Mouse (Mus musculus) limb, embryonic 13.5 days (tissue): ENCODE results near the gene Gm15319. TPM values are rescaled to one million over a fixed set of nuclear protein-coding genes. Genes with fewer than 3 reads are reported as not detected.
"Not testable (repeated sequence)": the region's sequence is repeated elsewhere in the genome, so short reads cannot be mapped to it uniquely, and the experiment has no call there.

Experiments
- ATAC-seq: fragments of 200-750 bp; cut with Nextera tagmentation; 2 replicates; pipeline ENCODE4 v1.8.0; 2017; ENCODE audit warnings: low read depth, moderate number of reproducible peaks, moderate TSS enrichment; ENCODE audit not compliant: low FRiP score
- H3K27ac ChIP-seq: fragments of 300-500 bp; sonication (generic); 2 replicates; pipeline ENCODE4 v1.5.1; 2015; ENCODE audit warnings: inconsistent platforms, mild to moderate bottlenecking, moderate library complexity
- H3K27me3 ChIP-seq: fragments of 300-500 bp; sonication (generic); 2 replicates; pipeline ENCODE4 v1.6.1; 2015; ENCODE audit warnings: mild to moderate bottlenecking, inconsistent platforms
- H3K36me3 ChIP-seq: fragments of 300-500 bp; sonication (generic); 2 replicates; pipeline ENCODE4 v1.6.1; 2015; ENCODE audit warnings: inconsistent platforms, mild to moderate bottlenecking, moderate library complexity
- H3K4me1 ChIP-seq: fragments of 300-500 bp; sonication (generic); 2 replicates; pipeline ENCODE4 v1.6.1; 2015; ENCODE audit warnings: inconsistent platforms
- H3K4me2 ChIP-seq: fragments of 300-500 bp; sonication (generic); replicated peaks from 2 replicates; pipeline ENCODE4 v1.6.1; 2015; ENCODE audit warnings: inconsistent platforms, mild to moderate bottlenecking, moderate library complexity
- H3K4me3 ChIP-seq: fragments of 300-500 bp; sonication (generic); 2 replicates; pipeline ENCODE4 v1.5.1; 2015; ENCODE audit warnings: moderate library complexity, mild to moderate bottlenecking, inconsistent platforms
- H3K9ac ChIP-seq: fragments of 300-500 bp; sonication (generic); 2 replicates; pipeline ENCODE4 v1.6.1; 2015; ENCODE audit warnings: mild to moderate bottlenecking, inconsistent platforms
- H3K9me3 ChIP-seq: fragments of 300-500 bp; sonication (generic); 2 replicates; pipeline ENCODE4 v1.6.1; 2016; ENCODE audit warnings: inconsistent platforms
- WGBS: fragments of 180-500 bp; shearing (Covaris S2); methylation state at CpG from one replicate; pipeline ENCODE4 v1.1.7; 2015; 5-methylcytosine and 5-hydroxymethylcytosine counted together
- polyA plus RNA-seq: library from polyadenylated mRNA; unstranded; fragments of >200 nt; fragmentation: Nextera tagmentation; extraction: Ambion mirVana; gene quantifications from 2 replicates; pipeline ENCODE4 v1.2.1, GENCODE M21; 2015

Gm15319 gene
- polyA plus RNA-seq, 1 experiment from 2014 or later, result not detected

DNA sequence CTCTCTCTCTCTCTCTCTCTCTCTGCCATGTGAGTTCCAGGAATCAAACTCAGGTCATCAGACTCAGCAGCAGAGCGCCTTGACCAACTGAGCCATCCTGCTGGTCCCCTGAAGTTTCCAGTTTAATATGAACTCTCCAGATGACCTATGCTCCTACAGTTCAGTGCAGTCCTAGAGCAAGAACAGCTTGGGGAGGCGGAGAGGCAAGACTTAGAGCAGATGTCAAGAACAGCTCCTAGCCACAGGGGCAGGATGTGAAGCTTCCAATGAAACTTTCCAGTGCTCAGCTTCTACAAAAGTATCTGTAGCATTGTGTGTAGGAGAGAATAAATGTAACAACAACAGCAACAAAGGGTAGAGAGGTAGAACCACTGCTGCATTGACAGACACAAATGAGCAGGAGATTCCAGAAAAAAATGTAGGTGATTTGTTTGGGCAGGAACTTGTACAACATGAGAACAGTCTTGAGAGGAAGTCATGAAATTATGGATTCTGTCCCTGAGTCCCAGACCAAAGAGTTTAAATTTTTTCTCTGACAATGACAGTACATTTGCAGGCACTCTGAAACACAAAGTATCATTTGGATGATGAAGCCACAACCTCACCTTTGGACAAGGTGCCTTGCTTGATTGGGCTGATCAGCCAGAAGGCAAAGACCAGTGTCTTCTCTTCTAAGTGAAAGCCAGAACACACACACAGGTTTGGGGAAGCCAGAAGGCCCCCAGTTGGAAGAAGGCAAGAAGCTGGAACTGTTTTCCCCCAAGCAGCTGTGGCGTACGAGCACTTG lies 16.8 kb upstream of the Gm15319 start:
- not testable (repeated sequence) for H3K9me3 ChIP-seq, H3K4me2 ChIP-seq, H3K36me3 ChIP-seq, H3K4me3 ChIP-seq, H3K27me3 ChIP-seq, H3K4me1 ChIP-seq, H3K9ac ChIP-seq, H3K27ac ChIP-seq
- no CpG with 5 or more reads among the region's 4 CpGs for WGBS
- peak; percentile 17; the same call in 1 of the 2 replicates for ATAC-seq

DNA sequence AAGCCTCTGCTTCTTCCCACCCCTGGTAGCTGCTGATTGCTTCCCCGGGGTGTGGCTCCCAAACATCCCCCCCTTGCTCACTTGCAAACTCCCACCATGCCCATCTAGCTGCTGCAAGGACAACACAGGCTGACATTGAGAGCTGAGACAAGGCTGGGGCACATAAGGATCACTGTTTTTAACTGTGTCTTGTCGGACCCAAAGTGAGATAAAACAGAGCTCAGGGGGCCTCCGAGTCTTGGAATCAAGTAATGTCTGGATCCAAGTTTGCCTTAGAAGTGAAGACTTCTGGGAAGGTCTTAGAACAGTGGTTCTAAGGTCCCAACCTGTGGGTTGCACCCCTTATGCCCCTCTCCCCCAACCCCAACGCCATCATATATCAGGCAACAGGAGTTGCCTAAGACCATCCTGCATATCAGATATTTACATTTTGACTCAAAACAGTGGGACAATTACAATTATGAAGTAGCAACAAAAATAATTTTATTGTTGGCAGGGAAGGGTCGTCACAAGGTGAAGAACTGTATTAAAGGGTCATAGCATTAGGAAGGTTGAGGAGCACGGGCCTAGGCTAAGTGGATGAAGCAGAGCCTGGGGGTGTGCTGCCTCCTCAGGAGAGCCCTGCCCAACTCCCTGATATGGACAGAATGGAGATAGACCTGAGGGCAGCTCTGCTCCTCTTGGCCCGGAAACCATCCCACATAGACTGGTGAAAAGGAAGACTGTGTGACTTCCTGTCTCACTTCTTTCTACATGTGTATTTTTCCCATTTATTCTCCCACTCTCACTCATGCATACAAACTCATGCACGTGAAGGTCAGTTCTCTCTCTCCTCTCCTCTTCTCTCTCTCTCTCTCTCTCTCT lies 16.0 kb upstream of the Gm15319 start:
- peak; percentile 80 for ATAC-seq
- H3K36me3 ChIP-seq, H3K27ac ChIP-seq, H3K27me3 ChIP-seq, H3K9me3 ChIP-seq, H3K4me1 ChIP-seq, H3K4me2 ChIP-seq, H3K9ac ChIP-seq, H3K4me3 ChIP-seq: not testable (repeated sequence)
- 86% methylated on average over 4 of the region's 8 CpGs for WGBS

DNA sequence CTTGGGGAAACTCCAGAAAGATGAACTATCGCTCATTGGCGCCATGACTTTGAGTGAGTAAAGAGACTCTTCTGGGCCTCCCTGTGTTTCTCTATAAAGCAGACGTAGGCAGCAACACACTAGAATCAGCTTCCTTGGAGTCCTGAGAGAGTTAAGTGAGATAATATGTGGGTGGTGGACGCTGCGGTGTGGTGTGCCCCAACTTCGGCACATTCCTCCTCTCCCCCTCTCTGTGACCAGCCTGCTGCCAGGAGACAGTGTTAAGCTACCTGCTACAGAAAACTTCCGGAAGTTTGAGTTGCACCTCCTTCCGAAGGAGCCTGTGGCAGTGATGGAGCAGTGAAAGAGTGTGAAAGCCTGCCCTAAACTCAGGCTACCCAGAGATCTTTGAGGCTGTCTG lies 15.3 kb upstream of the Gm15319 start:
- not testable (repeated sequence) for H3K9me3 ChIP-seq, H3K4me1 ChIP-seq, H3K27ac ChIP-seq, H3K27me3 ChIP-seq, H3K4me3 ChIP-seq, H3K4me2 ChIP-seq, ATAC-seq, H3K9ac ChIP-seq, H3K36me3 ChIP-seq
- WGBS, result 79% methylated on average over 6 of the region's 8 CpGs

DNA sequence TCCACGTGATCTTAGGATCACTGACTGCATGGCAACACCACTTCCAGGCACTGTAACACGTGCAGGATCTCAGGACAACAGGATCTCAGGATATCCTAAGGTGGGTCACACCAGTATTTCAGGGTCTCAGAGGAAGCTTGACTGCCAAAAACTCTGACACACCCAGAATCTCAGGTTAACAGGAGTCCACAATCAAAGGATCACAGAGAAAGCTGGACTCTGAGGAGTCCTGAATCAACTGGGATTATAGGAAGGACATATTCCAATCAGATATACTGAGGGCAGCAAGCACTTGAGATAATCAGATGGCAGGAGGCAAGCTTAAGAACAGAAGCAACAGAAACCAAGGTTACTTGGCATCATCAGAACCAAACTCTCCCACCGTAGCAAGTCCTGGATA lies 12.7 kb upstream of the Gm15319 start:
- no CpG with 5 or more reads among the region's 3 CpGs for WGBS
- not testable (repeated sequence) for H3K4me3 ChIP-seq, H3K27ac ChIP-seq, H3K9ac ChIP-seq, H3K4me2 ChIP-seq, H3K27me3 ChIP-seq, H3K4me1 ChIP-seq, ATAC-seq, H3K36me3 ChIP-seq, H3K9me3 ChIP-seq

DNA sequence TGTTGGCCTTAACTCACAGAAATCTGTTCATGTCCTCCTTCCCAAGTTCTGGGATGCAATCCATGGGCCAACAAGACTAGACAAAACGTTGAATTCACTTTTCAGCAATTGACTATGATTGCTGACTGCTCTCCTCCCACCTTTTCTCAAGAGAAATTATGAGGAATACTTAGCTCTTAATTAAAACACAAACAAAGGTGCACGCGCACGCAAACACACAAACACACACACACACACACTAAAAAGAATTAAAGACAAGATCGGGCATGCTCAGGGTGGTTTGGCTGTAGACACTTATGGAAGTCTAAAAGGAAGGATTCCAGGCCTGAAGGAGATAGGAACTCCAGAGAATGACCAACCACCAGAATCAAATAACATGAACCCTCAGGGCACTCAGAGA lies 6.6 kb downstream of the Gm15319 start:
- H3K4me1 ChIP-seq, H3K27me3 ChIP-seq, H3K36me3 ChIP-seq, ATAC-seq, H3K27ac ChIP-seq, H3K4me2 ChIP-seq, H3K9me3 ChIP-seq, H3K9ac ChIP-seq, H3K4me3 ChIP-seq: not testable (repeated sequence)
- WGBS, result 84% methylated on average over 5 of the region's 5 CpGs

DNA sequence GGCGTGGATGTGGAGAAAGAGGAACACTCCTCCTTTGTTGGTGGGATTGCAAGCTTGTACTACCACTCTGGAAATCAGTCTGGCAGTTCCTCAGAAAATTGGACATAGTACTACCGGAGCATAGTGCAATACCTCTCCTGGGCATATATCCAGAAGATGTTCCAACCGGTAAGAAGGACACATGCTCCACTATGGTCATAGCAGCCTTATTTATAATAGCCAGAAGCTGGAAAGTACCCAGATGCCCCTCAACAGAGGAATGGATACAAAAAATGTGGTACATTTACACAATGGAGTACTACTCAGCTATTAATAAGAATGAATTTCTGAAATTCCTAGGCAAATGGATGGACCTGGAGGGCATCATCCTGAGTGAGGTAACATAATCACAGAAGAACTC lies 9.4 kb downstream of the Gm15319 start:
- H3K4me3 ChIP-seq, H3K27ac ChIP-seq, H3K36me3 ChIP-seq, ATAC-seq, H3K9me3 ChIP-seq, H3K9ac ChIP-seq, H3K4me1 ChIP-seq, H3K4me2 ChIP-seq, H3K27me3 ChIP-seq: not testable (repeated sequence)
- WGBS, result 93% methylated on average over 2 of the region's 3 CpGs

DNA sequence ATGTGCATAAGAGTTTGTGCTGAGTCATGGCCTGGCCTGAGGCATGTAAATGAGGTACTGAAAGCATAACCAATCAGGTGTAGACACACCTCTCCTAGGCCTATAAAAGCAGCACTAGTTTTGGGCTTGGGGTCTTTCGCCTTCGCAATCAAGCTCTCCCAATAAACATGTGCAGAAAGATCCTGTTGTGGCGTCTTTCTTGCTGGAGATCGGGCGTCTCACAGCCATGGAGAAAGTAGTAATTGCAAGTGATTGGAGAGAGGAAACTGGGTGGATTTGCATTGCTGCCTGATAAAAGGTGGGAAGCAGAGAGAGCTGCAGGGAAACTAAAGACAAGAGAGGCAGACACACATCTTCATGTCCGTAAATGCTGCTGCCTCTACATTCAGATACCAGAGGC lies 60.3 kb downstream of the Gm15319 start:
- WGBS, result 91% methylated on average over 5 of the region's 6 CpGs
- not testable (repeated sequence) for H3K4me2 ChIP-seq, H3K4me3 ChIP-seq, H3K36me3 ChIP-seq, H3K27me3 ChIP-seq, H3K9me3 ChIP-seq, H3K4me1 ChIP-seq, ATAC-seq, H3K27ac ChIP-seq, H3K9ac ChIP-seq

DNA sequence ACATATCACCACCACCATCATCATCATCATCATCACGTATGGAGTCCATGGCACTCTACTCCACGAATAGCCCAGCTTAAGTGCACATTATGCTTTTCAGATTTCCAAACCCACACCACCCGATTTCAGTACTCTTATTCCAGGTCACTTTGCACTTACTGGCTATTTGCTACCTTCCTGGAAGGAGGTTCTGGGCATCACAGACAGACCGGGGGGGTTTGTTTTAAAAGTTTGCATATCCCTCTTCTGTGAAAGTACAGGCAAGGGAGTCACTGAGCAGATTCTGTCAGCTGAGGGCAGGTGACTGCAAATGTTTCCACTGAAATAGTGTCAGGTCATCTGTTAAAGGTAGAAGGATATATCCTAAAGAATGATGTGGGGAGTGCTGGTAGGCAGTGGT lies 63.0 kb downstream of the Gm15319 start:
- not testable (repeated sequence) for H3K4me2 ChIP-seq, H3K27me3 ChIP-seq, H3K4me3 ChIP-seq, H3K9ac ChIP-seq, H3K36me3 ChIP-seq, H3K4me1 ChIP-seq, ATAC-seq, H3K27ac ChIP-seq, H3K9me3 ChIP-seq
- 77% methylated on average over 4 of the region's 4 CpGs for whole genome bisulfite sequencing

DNA sequence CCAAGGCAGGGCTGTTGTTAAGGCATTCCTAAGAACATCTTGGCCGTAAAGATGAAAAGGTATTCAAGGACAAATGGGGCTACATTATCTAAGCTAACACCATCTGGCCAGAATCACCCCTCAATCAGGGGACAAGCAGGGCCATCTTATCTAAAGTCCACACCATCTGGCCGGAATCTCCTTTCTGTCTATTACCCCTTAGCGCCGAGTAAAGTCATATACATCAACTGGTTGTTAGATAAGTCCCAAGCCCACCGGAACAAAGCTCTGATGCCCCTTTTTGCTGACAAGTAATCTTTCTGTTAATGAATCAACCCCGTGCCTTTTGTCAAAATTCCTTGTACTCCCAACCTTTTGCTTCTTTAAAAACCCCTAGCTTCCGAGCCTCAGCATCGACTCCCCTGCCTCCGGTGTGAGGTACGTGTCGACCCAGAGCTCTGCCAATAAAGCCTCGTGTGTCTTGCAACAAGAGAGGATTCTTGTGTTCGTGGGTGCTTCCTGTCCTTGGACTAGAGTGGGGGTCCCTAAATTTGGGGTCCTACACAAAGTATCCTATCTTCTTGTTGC lies 65.0 kb downstream of the Gm15319 start:
- H3K36me3 ChIP-seq, H3K4me1 ChIP-seq, H3K4me2 ChIP-seq, H3K4me3 ChIP-seq, H3K27ac ChIP-seq, H3K27me3 ChIP-seq, H3K9ac ChIP-seq, ATAC-seq, H3K9me3 ChIP-seq: not testable (repeated sequence)
- WGBS, result 83% methylated on average over 12 of the region's 13 CpGs

DNA sequence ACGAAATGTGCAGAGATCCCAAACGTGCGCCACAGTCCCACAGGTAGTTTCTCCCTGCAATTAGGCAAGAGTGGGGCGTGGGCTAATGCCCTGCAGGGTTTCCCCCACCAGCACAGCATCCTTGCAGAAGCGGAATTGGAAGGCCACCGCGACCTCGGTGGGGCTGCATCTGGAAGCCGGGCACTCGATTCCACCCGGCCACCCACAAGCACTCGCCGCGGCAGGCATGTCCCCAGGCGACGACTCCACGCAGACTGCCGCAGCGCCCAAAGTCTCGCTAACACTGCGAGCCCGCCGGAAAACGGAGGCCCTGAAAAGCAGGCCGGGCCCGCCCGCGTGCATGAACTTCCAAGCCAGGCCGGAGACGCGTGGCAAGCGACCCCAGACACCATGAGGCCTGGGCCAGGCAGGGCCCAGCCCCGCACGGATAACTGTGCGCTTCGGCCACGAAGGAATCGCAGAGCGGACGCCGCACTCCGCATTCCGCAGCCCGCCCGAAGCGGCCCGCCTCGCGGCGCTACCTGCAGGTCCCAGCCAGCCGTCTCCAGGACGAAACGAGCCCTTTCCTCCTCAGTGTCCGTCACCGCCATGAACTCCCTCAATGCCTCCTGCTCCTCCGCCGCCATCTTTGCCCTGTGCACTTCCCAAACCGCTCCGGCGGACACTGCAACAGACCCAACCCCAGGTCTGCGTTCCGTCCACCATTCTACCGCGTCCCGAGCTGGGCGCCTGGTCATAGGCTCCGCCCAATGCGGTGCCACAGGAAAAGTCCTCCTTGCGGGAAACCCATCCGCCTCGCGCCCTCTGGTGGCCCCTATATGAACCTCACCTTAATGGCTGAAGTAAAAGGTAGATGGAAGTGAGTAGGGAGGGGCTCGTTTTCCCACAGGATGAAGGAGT lies 66.0 kb downstream of the Gm15319 start:
- WGBS, result 9% methylated on average over 70 of the region's 73 CpGs
- Histone ChIP-seq H3K4me2 (peak overlapping the region; percentile 60), H3K4me3 (peak overlapping the region; percentile 54), H3K9ac (peak overlapping the region; percentile 87), H3K27ac (peak overlapping the region; percentile 78; the same call in 1 of the 2 replicates)
- not testable (repeated sequence) for H3K9me3 ChIP-seq, H3K4me1 ChIP-seq, H3K27me3 ChIP-seq, H3K36me3 ChIP-seq
- ATAC-seq, result peak; percentile 99

DNA sequence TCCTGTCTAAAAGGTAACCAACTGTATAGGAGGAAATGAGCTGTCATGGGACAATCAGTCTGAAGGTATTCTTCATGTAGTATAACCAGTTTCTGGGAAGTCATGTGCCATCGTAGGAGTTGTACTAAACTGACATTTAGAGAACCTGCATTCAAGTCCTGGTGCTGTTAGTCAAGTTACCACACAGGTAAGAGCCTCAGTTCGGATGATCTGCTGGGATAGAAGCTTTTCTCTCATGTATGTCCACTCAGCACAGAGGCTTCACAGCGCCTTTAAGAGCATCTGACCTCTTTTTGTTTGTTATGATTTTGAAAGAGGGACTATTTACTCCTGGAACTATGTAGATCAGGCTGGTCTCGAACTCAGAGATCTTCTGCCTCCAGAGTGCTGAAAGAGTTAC lies 67.1 kb downstream of the Gm15319 start:
- not testable (repeated sequence) for H3K4me2 ChIP-seq, H3K9me3 ChIP-seq, H3K9ac ChIP-seq, H3K4me1 ChIP-seq, H3K36me3 ChIP-seq, H3K4me3 ChIP-seq, H3K27me3 ChIP-seq, H3K27ac ChIP-seq, ATAC-seq
- 89% methylated on average over 3 of the region's 4 CpGs for WGBS

DNA sequence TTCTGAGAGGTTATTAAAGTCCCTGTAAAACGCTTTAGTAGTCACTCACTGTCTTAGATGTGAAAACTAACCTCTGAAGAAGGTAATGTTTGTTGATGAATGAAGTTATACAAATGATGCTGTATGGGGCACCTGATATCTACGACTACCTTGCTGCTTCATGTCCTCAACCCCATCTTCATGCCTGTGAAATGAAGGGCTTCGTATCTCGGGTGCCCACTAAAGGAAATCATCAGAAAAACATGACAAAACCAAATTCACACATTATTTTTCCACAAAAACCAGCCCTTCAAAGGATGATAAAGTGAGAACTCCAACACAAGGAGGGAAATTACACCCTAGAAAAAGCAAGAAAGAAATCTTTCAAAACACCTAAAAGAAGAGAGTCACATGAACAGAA lies 68.2 kb downstream of the Gm15319 start:
- H3K27ac ChIP-seq, H3K4me1 ChIP-seq, H3K9me3 ChIP-seq, H3K27me3 ChIP-seq, H3K9ac ChIP-seq, H3K36me3 ChIP-seq, ATAC-seq, H3K4me3 ChIP-seq, H3K4me2 ChIP-seq: not testable (repeated sequence)
- WGBS, result 92% methylated on average over 4 of the region's 4 CpGs
